Mouse (Mus musculus): ENCODE data around the gene Pde4d. TPM values are rescaled to one million over a fixed set of nuclear protein-coding genes. Genes with fewer than 3 reads are reported as not detected.

Pde4d gene
- polyA plus RNA-seq (2015; fragmentation: Nextera tagmentation; extraction: Ambion mirVana): 12.5 and 12.9 TPM in 2 replicates

DNA sequence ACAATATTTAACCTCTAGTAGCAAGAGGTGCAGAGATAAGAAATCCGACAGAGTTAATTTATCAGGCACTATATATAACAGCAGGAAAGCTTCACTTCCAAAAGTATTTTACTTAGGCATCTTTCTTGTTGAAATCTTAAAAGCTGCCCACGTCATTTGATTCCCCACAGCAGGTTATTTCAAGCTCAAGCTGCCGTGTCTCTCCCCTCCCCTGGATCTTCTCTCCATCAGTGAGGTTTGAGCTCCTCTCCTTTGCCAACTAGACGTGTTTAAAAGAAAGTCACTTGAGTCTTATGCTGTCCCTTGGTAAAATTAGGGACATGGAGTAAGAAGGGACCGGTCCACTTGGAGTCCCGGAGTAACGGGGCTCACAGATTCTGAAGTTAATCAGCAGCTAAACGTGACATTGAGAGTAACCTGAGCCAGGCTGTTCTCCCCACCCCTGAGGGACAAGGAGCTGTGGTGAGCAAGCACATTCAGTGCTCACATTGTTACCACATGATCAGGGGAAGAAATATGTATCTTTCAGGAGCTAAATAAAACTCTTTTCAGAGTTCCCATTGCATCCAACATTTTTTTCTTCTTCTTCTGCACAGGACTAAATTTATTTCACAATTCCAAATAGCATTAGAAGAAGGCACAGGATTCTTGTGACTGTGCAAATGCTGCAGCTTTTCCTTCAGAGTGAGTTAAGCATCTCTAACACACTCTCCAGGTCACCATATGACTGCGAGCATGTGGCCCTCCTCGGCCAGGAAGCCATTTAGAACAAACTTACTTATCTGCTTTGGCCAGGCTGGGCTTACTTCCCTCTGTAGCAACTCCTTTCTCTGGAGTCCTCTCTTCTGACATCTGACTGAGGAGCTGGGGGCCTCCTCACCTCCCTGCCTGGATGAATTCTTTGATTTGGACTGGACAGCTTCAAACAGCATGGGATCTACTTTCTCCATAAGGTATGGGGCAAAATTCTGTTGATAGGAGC lies at the start of gene Pde4d:
Gene Pde4d, plus strand, starts transcription at position 833 of the 982 bp plus-strand sequence.
- Histone ChIP-seq H3K27me3 (ENCODE audit: control insufficient read depth, insufficient read depth, low read depth, low read length) (no peaks in the 10 kb centered on the region), H3K4me2 (ENCODE audit: low read depth, low read length) (peak within 1 kb of the TSS; percentile 20; the same call in 1 of the 2 replicates), H3K4me1 (ENCODE audit: control insufficient read depth, low read depth, low read length) (peaks cover 3% of the 10 kb centered on the region), H3K36me3 (ENCODE audit: control insufficient read depth, insufficient read depth) (no peaks in the 10 kb centered on the region), H3K9ac (ENCODE audit: low read depth, low read length) (no peak within 1 kb of the TSS), H3K27ac (ENCODE audit: low read length) (no peak within 1 kb of the TSS), H3K4me3 (ENCODE audit: low read depth, low read length) (no peak within 1 kb of the TSS), H3K9me3 (replicated peaks; ENCODE audit: control insufficient read depth, low read length) (no peaks in the 10 kb centered on the region)
- no peak for ATAC-seq (ENCODE audit: low read depth)
- 8% methylated on average over 10 of the region's 10 CpGs for WGBS (ENCODE audit: insufficient replicate concordance)

DNA sequence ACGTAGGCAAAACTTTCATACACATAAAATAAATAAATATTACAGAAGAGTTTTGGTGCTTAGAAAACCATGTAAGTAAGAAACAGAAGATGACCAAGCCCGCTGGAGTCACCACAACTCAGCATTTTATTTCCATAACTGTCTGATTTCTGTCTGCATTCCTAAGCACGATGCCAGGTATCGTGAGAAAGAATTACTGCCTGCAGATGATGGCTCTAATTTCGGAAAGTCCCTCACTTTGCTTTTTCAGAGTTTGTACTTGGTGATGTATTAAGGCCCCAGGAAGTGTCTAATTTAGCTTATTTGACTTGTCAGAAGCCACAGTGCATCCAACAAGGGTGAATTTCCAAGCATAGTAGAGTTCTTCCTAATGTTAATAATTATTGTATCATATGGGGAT lies 46.6 kb upstream of the Pde4d start:
- Histone ChIP-seq H3K36me3 (ENCODE audit: control insufficient read depth, insufficient read depth) (no peaks in the 10 kb centered on the region), H3K9ac (ENCODE audit: low read depth, low read length) (no peak overlapping the region), H3K4me1 (ENCODE audit: control insufficient read depth, low read depth, low read length) (no peaks in the 10 kb centered on the region), H3K27me3 (ENCODE audit: control insufficient read depth, insufficient read depth, low read depth, low read length) (no peaks in the 10 kb centered on the region), H3K9me3 (replicated peaks; ENCODE audit: control insufficient read depth, low read length) (no peaks in the 10 kb centered on the region), H3K4me2 (ENCODE audit: low read depth, low read length) (no peak overlapping the region), H3K4me3 (ENCODE audit: low read depth, low read length) (no peak overlapping the region), H3K27ac (ENCODE audit: low read length) (no peak overlapping the region)
- WGBS (ENCODE audit: insufficient replicate concordance): 86% methylated on average over 5 of the region's 5 CpGs
- ATAC-seq (ENCODE audit: low read depth): no peak

GRCm38 (mm10) chr13:108404372-108404771 lies 45.4 kb upstream of the Pde4d start:
- Histone ChIP-seq H3K27me3 (ENCODE audit: control insufficient read depth, insufficient read depth, low read depth, low read length) (no peaks in the 10 kb centered on the region), H3K27ac (ENCODE audit: low read length) (no peak overlapping the region), H3K4me2 (ENCODE audit: low read depth, low read length) (no peak overlapping the region), H3K36me3 (ENCODE audit: control insufficient read depth, insufficient read depth) (no peaks in the 10 kb centered on the region), H3K9ac (ENCODE audit: low read depth, low read length) (no peak overlapping the region), H3K4me1 (ENCODE audit: control insufficient read depth, low read depth, low read length) (no peaks in the 10 kb centered on the region), H3K9me3 (replicated peaks; ENCODE audit: control insufficient read depth, low read length) (no peaks in the 10 kb centered on the region), H3K4me3 (ENCODE audit: low read depth, low read length) (no peak overlapping the region)
- ATAC-seq (ENCODE audit: low read depth): no peak
- 48% methylated on average over 4 of the region's 4 CpGs for WGBS (ENCODE audit: insufficient replicate concordance)

- no peak overlapping the region for H3K27ac ChIP-seq (ENCODE audit: low read length)
- H3K27me3 ChIP-seq (ENCODE audit: control insufficient read depth, insufficient read depth, low read depth, low read length): no peaks in the 10 kb centered on the region
- WGBS (ENCODE audit: insufficient replicate concordance): 51% methylated on average over 2 of the region's 2 CpGs
- H3K36me3 ChIP-seq (ENCODE audit: control insufficient read depth, insufficient read depth): no peaks in the 10 kb centered on the region
- no peaks in the 10 kb centered on the region for H3K4me1 ChIP-seq (ENCODE audit: control insufficient read depth, low read depth, low read length)
- ATAC-seq (ENCODE audit: low read depth): no peak
- H3K4me3 ChIP-seq (ENCODE audit: low read depth, low read length): no peak overlapping the region
- no peak overlapping the region for H3K4me2 ChIP-seq (ENCODE audit: low read depth, low read length)
- H3K9ac ChIP-seq (ENCODE audit: low read depth, low read length): no peak overlapping the region
- no peaks in the 10 kb centered on the region for H3K9me3 ChIP-seq (replicated peaks; ENCODE audit: control insufficient read depth, low read length)
Measured at GRCm38 (mm10) chr13:108415464-108415863, 34.3 kb upstream of the Pde4d start.

DNA sequence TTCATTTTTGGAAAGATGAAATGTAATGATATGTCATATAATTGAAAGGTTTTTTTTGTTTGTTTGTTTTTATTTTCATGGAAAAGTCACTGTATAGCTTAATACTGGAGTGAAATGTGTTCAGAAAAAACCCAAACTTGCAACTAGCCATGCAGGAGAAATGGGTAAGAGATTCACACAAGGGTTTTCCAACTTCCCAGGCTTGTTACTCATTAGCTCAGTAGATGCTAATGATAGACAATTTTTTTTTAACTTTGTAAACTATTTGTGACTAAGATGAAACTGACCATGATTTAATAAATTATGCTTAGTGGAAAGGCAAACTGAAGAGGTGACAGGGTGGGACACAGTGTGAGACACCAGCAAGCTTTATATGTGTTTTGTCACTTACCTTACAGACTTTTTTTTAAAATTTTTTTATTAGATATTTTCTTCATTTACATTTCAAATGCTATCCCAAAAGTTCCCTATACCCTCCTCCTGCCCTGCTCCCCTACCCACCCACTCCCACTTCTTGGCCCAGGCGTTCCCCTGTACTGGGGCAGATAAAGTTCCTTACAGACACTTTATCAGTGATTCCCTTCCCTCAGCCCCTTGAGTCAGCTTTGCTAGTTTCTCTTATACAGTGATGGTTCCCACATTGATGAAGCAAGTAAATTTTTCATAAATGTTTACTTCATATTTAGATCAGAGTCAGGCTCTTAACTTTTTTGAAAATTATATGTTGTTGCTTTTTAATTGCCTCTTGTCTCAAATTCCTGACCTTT lies 30.8 kb upstream of the Pde4d start:
- H3K9ac ChIP-seq (ENCODE audit: low read depth, low read length): no peak overlapping the region
- H3K27ac ChIP-seq (ENCODE audit: low read length): no peak overlapping the region
- H3K36me3 ChIP-seq (ENCODE audit: control insufficient read depth, insufficient read depth): no peaks in the 10 kb centered on the region
- H3K27me3 ChIP-seq (ENCODE audit: control insufficient read depth, insufficient read depth, low read depth, low read length): no peaks in the 10 kb centered on the region
- no peaks in the 10 kb centered on the region for H3K9me3 ChIP-seq (replicated peaks; ENCODE audit: control insufficient read depth, low read length)
- H3K4me3 ChIP-seq (ENCODE audit: low read depth, low read length): no peak overlapping the region
- 31% methylated on average over 1 of the region's 1 CpGs for WGBS (ENCODE audit: insufficient replicate concordance)
- ATAC-seq (ENCODE audit: low read depth): peak; percentile 60; the same call in 1 of the 2 replicates
- no peak overlapping the region for H3K4me2 ChIP-seq (ENCODE audit: low read depth, low read length)
- H3K4me1 ChIP-seq (ENCODE audit: control insufficient read depth, low read depth, low read length): no peaks in the 10 kb centered on the region

- no peaks in the 10 kb centered on the region for H3K36me3 ChIP-seq (ENCODE audit: control insufficient read depth, insufficient read depth)
- no peak overlapping the region for H3K27ac ChIP-seq (ENCODE audit: low read length)
- H3K9ac ChIP-seq (ENCODE audit: low read depth, low read length): no peak overlapping the region
- H3K27me3 ChIP-seq (ENCODE audit: control insufficient read depth, insufficient read depth, low read depth, low read length): no peaks in the 10 kb centered on the region
- ATAC-seq (ENCODE audit: low read depth): no peak
- no peaks in the 10 kb centered on the region for H3K4me1 ChIP-seq (ENCODE audit: control insufficient read depth, low read depth, low read length)
- WGBS (ENCODE audit: insufficient replicate concordance): 61% methylated on average over 5 of the region's 5 CpGs
- H3K4me2 ChIP-seq (ENCODE audit: low read depth, low read length): no peak overlapping the region
- no peaks in the 10 kb centered on the region for H3K9me3 ChIP-seq (replicated peaks; ENCODE audit: control insufficient read depth, low read length)
- no peak overlapping the region for H3K4me3 ChIP-seq (ENCODE audit: low read depth, low read length)
Measured at GRCm38 (mm10) chr13:108426322-108426721, 23.4 kb upstream of the Pde4d start.

GRCm38 (mm10) chr13:108428809-108429208 lies 20.9 kb upstream of the Pde4d start:
- Histone ChIP-seq H3K27ac (ENCODE audit: low read length) (no peak overlapping the region), H3K9me3 (replicated peaks; ENCODE audit: control insufficient read depth, low read length) (no peaks in the 10 kb centered on the region), H3K4me2 (ENCODE audit: low read depth, low read length) (no peak overlapping the region), H3K27me3 (ENCODE audit: control insufficient read depth, insufficient read depth, low read depth, low read length) (no peaks in the 10 kb centered on the region), H3K4me1 (ENCODE audit: control insufficient read depth, low read depth, low read length) (no peaks in the 10 kb centered on the region), H3K9ac (ENCODE audit: low read depth, low read length) (no peak overlapping the region), H3K4me3 (ENCODE audit: low read depth, low read length) (no peak overlapping the region), H3K36me3 (ENCODE audit: control insufficient read depth, insufficient read depth) (no peaks in the 10 kb centered on the region)
- WGBS (ENCODE audit: insufficient replicate concordance): 68% methylated on average over 6 of the region's 6 CpGs
- no peak for ATAC-seq (ENCODE audit: low read depth)

GRCm38 (mm10) chr13:108429623-108430022 lies 20.1 kb upstream of the Pde4d start:
- H3K9ac ChIP-seq (ENCODE audit: low read depth, low read length): no peak overlapping the region
- no peak overlapping the region for H3K4me3 ChIP-seq (ENCODE audit: low read depth, low read length)
- no peaks in the 10 kb centered on the region for H3K36me3 ChIP-seq (ENCODE audit: control insufficient read depth, insufficient read depth)
- no peaks in the 10 kb centered on the region for H3K9me3 ChIP-seq (replicated peaks; ENCODE audit: control insufficient read depth, low read length)
- no peaks in the 10 kb centered on the region for H3K27me3 ChIP-seq (ENCODE audit: control insufficient read depth, insufficient read depth, low read depth, low read length)
- no peak for ATAC-seq (ENCODE audit: low read depth)
- 72% methylated on average over 2 of the region's 2 CpGs for WGBS (ENCODE audit: insufficient replicate concordance)
- H3K4me2 ChIP-seq (ENCODE audit: low read depth, low read length): no peak overlapping the region
- no peaks in the 10 kb centered on the region for H3K4me1 ChIP-seq (ENCODE audit: control insufficient read depth, low read depth, low read length)
- H3K27ac ChIP-seq (ENCODE audit: low read length): no peak overlapping the region

DNA sequence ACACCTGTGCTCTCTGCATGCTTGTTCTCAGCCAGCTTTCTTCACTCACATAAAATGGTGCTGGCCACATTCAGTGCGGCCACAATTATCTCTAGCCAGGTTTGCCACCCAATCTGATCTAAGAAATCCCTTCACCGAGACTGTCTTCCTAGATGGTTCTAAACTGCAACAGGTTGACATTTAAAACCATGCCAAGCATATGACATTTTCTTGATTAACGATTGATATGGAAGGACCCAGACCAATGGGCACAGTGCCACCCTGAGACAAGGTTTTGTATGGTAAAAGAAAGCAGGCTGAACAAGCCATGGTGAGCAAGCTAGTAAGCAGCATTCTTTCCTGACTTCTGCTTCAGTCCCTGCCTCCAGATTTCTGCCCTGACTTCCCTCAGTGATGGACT lies 18.0 kb upstream of the Pde4d start:
- Histone ChIP-seq H3K4me1 (ENCODE audit: control insufficient read depth, low read depth, low read length) (no peaks in the 10 kb centered on the region), H3K27me3 (ENCODE audit: control insufficient read depth, insufficient read depth, low read depth, low read length) (no peaks in the 10 kb centered on the region), H3K9ac (ENCODE audit: low read depth, low read length) (no peak overlapping the region), H3K9me3 (replicated peaks; ENCODE audit: control insufficient read depth, low read length) (no peaks in the 10 kb centered on the region), H3K27ac (ENCODE audit: low read length) (no peak overlapping the region), H3K4me2 (ENCODE audit: low read depth, low read length) (no peak overlapping the region), H3K4me3 (ENCODE audit: low read depth, low read length) (no peak overlapping the region), H3K36me3 (ENCODE audit: control insufficient read depth, insufficient read depth) (no peaks in the 10 kb centered on the region)
- WGBS (ENCODE audit: insufficient replicate concordance): 74% methylated on average over 3 of the region's 3 CpGs
- no peak for ATAC-seq (ENCODE audit: low read depth)
